Mouse (Mus musculus) lung, adult 2 months (tissue): Measurements from ENCODE around the gene Ccr10.
A peak's percentile ranks its signal among the peaks of the same experiment; 100 is the strongest.

Experiments used
- CTCF ChIP-seq: fragments of 200-500 bp; IDR thresholded peaks from 2 replicates; pipeline ENCODE4 v1.5.1; 2011; ENCODE audit warnings: mild to moderate bottlenecking, low read length, control low read depth; ENCODE audit not compliant: insufficient read depth
- POLR2A ChIP-seq: fragments of 200-500 bp; IDR thresholded peaks from 2 replicates; pipeline ENCODE4 v1.6.1; 2011; ENCODE audit warnings: low read depth, mild to moderate bottlenecking, control low read depth, low read length, borderline replicate concordance; ENCODE audit errors: extremely low read depth

- TF ChIP-seq CTCF (no peak), POLR2A (peak; percentile 39; the same call in 1 of the 2 replicates)
Observed at GRCm38 (mm10) chr11:101171721-101172433, 3.4 kb downstream of the Ccr10 start.
